Mouse (Mus musculus) ES-E14 (cell line): ENCODE data around the gene 2410004P03Rik. TPM values are rescaled to one million over a fixed set of nuclear protein-coding genes. Genes with fewer than 3 reads are reported as not detected.

Source experiments
- DNase-seq: peaks from one replicate; pipeline ENCODE4 v3.0.0-alpha.2; 2013; ENCODE audit warnings: low read depth, low spot score
- H3K27ac ChIP-seq: 2 replicates; pipeline ENCODE4 v1.5.1; 2012; ENCODE audit warnings: low read depth, mild to moderate bottlenecking, low read length, moderate library complexity, mixed read lengths; ENCODE audit not compliant: poor library complexity, insufficient read depth, severe bottlenecking
- H3K36me3 ChIP-seq: 2 replicates; pipeline ENCODE4 v1.6.1; 2012; ENCODE audit warnings: mild to moderate bottlenecking, low read length, moderate library complexity, mixed read lengths; ENCODE audit not compliant: control insufficient read depth, poor library complexity, insufficient read depth, severe bottlenecking
- H3K4me1 ChIP-seq, 2 experiments: fragments of 150-350 bp in 1 of 2; sonication (generic) in 1 of 2; 2 replicates each; pipeline ENCODE4 v1.6.1; 2012; ENCODE audit warnings: low read length in 2 of 2, mild to moderate bottlenecking in 1 of 2, mixed read lengths in 1 of 2; ENCODE audit not compliant: control insufficient read depth in 2 of 2, insufficient read depth in 2 of 2, poor library complexity in 1 of 2
- H3K4me3 ChIP-seq, 2 experiments: fragments of 150-350 bp in 1 of 2; sonication (generic) in 1 of 2; 2 replicates each; pipeline ENCODE4 v1.5.1; 2012; ENCODE audit warnings: low read length in 2 of 2, low read depth in 1 of 2, mild to moderate bottlenecking in 1 of 2, mixed read lengths in 1 of 2; ENCODE audit not compliant: insufficient read depth in 1 of 2, poor library complexity in 1 of 2, severe bottlenecking in 1 of 2
- H3K9ac ChIP-seq: 2 replicates; pipeline ENCODE4 v1.6.1; 2012; ENCODE audit warnings: low read depth, mild to moderate bottlenecking, low read length, mixed read lengths; ENCODE audit not compliant: poor library complexity, insufficient read depth, severe bottlenecking
- H3K9me3 ChIP-seq: fragments of 150-350 bp; sonication (generic); 2 replicates; pipeline ENCODE4 v1.6.1; 2012; ENCODE audit warnings: low read depth, mild to moderate bottlenecking, low read length; ENCODE audit not compliant: control insufficient read depth, insufficient read depth
- CHD2 ChIP-seq: IDR thresholded peaks from 2 replicates; pipeline ENCODE4 v1.6.1; 2014; ENCODE audit warnings: mild to moderate bottlenecking, low read depth, low read length, inconsistent platforms
- HCFC1 ChIP-seq: IDR thresholded peaks from 2 replicates; pipeline ENCODE4 v1.6.1; 2012; ENCODE audit warnings: low read length, inconsistent platforms, borderline replicate concordance; ENCODE audit not compliant: insufficient read depth
- MAFK ChIP-seq: IDR thresholded peaks from 2 replicates; pipeline ENCODE4 v1.6.1; 2014; ENCODE audit warnings: mild to moderate bottlenecking, low read depth, low read length, inconsistent platforms; ENCODE audit not compliant: insufficient read depth
- ZC3H11A ChIP-seq: IDR thresholded peaks from 2 replicates; pipeline ENCODE4 v1.6.1; 2012; ENCODE audit warnings: low read depth, mild to moderate bottlenecking, inconsistent platforms, low read length, borderline replicate concordance
- ZNF384 ChIP-seq: IDR thresholded peaks from 2 replicates; pipeline ENCODE4 v1.6.1; 2012; ENCODE audit warnings: low read depth, low read length, inconsistent platforms
- in situ Hi-C, 2 experiments: fragments of 600-800 bp; cut with MboI; formaldehyde crosslinking; loops; one replicate each; pipeline ENCODE4 v1.15.1; 2025; ENCODE audit warnings: low sequenced_read_pairs in 2 of 2, inconsistent platforms in 1 of 2; ENCODE audit not compliant: unreplicated experiment in 2 of 2
- total RNA-seq: library from RNA; depleted of rRNA; stranded (reverse); fragments of 300-350 nt; gene quantifications from 2 replicates; pipeline ENCODE4 v1.2.3, GENCODE M21; 2012

Gene 2410004P03Rik
- total RNA-seq, 1 experiment = 0.40 TPM

- Histone ChIP-seq H3K9me3 (no peaks in the 10 kb centered on the region), H3K4me1 (peaks cover 0 to 3% of the 10 kb centered on the region in 2 experiments; a peak in 1 of 4 replicates), H3K36me3 (no peaks in the 10 kb centered on the region), H3K27ac (no peak overlapping the region), H3K9ac (no peak overlapping the region), H3K4me3 (no peak overlapping the region)
- no peak for DNase-seq
- in situ Hi-C loops = loop anchor here in 1 of 2 experiments (25.0 kb wide), 1 partner anchor 175 kb away; no protein-coding TSS in a partner anchor
- no peak for TF ChIP-seq MAFK
- no peak for TF ChIP-seq ZC3H11A
Observed at GRCm38 (mm10) chr12:17037053-17037610, 25.6 kb upstream of the 2410004P03Rik start.

GRCm38 (mm10) chr12:17036532-17036931 lies 25.0 kb upstream of the 2410004P03Rik start:
- TF ChIP-seq ZC3H11A (no peak), CHD2 (no peak), ZNF384 (no peak), MAFK (no peak), HCFC1 (no peak)
- DNase-seq = no peak
- in situ Hi-C loops = loop anchor here in 1 of 2 experiments (25.0 kb wide), 1 partner anchor 176 kb away; no protein-coding TSS in a partner anchor
- no peaks in the 10 kb centered on the region for H3K9me3 ChIP-seq
- no peak overlapping the region for H3K27ac ChIP-seq
- no peaks in the 10 kb centered on the region for H3K36me3 ChIP-seq
- H3K9ac ChIP-seq = no peak overlapping the region
- H3K4me3 ChIP-seq = no peak overlapping the region
- peaks cover 0 to 3% of the 10 kb centered on the region in 2 experiments; a peak in 1 of 4 replicates for H3K4me1 ChIP-seq

- TF ChIP-seq MAFK (no peak), ZC3H11A (peak; percentile 23; the same call in 1 of the 2 replicates), HCFC1 (no peak), ZNF384 (no peak), CHD2 (no peak)
- H3K4me1 ChIP-seq = peaks cover 0 to 3% of the 10 kb centered on the region in 2 experiments; a peak in 1 of 4 replicates
- no peaks in the 10 kb centered on the region for H3K36me3 ChIP-seq
- H3K27ac ChIP-seq = no peak overlapping the region
- in situ Hi-C loops = loop anchor here in 1 of 2 experiments (25.0 kb wide), 1 partner anchor 177 kb away; no protein-coding TSS in a partner anchor
- no peak overlapping the region for H3K4me3 ChIP-seq
- peak; percentile 77 for DNase-seq
- H3K9me3 ChIP-seq = no peaks in the 10 kb centered on the region
- no peak overlapping the region for H3K9ac ChIP-seq
Observed at GRCm38 (mm10) chr12:17035128-17035527, 23.6 kb upstream of the 2410004P03Rik start.

GRCm38 (mm10) chr12:17034671-17035070 lies 23.1 kb upstream of the 2410004P03Rik start:
- in situ Hi-C loops = loop anchor here in 1 of 2 experiments (25.0 kb wide), 1 partner anchor 178 kb away; no protein-coding TSS in a partner anchor
- no peak for DNase-seq
- H3K9me3 ChIP-seq = no peaks in the 10 kb centered on the region
- H3K4me1 ChIP-seq = peaks cover 0 to 3% of the 10 kb centered on the region in 2 experiments; a peak in 1 of 4 replicates
- TF ChIP-seq CHD2 = no peak
- no peak for TF ChIP-seq MAFK
- TF ChIP-seq HCFC1 = no peak
- no peak for TF ChIP-seq ZC3H11A
- no peak for TF ChIP-seq ZNF384
- no peaks in the 10 kb centered on the region for H3K36me3 ChIP-seq
- no peak overlapping the region for H3K27ac ChIP-seq
- no peak overlapping the region for H3K9ac ChIP-seq
- no peak overlapping the region for H3K4me3 ChIP-seq
